In genomic region chr13:45966586-45966985, GRCm38 (mm10) we compare ENCODE assay signal across 8 mouse cellular contexts. TPM values are rescaled to one million over a fixed set of nuclear protein-coding genes. Genes with fewer than 3 reads are reported as not detected.
DNase-seq lines count a peak whose midpoint lies in the region; ATAC-seq and TF ChIP-seq lines count a peak whose summit lies in the region.

No protein-coding gene starts in this region.

- no peak overlapping the region for H3K27ac ChIP-seq in cortical plate, adult 2 months (ENCODE audit: insufficient read depth, low read length)
- peak overlapping the region; percentile 98 for H3K27ac ChIP-seq in heart, embryonic 15.5 days
- H3K27ac ChIP-seq in limb, embryonic 10.5 days = no peak overlapping the region
- H3K27ac ChIP-seq in midbrain, embryonic 15.5 days = no peak overlapping the region

- no peaks in the 10 kb centered on the region for H3K36me3 ChIP-seq in heart, embryonic 15.5 days
- H3K36me3 ChIP-seq in limb, embryonic 10.5 days = no peaks in the 10 kb centered on the region
- H3K36me3 ChIP-seq in midbrain, embryonic 15.5 days (replicated peaks) = no peaks in the 10 kb centered on the region

- peak; percentile 14 to 34 for DNase-seq in spleen, postnatal 36 days (ENCODE audit: low spot score in 2 of 2)
- DNase-seq in spleen, postnatal 4 days (ENCODE audit: low spot score in 2 of 2) = no peak
- DNase-seq in limb, embryonic 10.5 days (ENCODE audit: low spot score) = peak; percentile 36
- DNase-seq in right cerebral cortex, adult 18-20 months = no peak
- no peak for DNase-seq in spleen, postnatal 10 days (ENCODE audit: low spot score in 2 of 2)

- TF ChIP-seq POLR2A in cortical plate, adult 2 months (IDR thresholded peaks at IDR 0.05; ENCODE audit: extremely low read depth, insufficient read depth, low read length) = no peak

- TF ChIP-seq CTCF in cortical plate, adult 2 months (IDR thresholded peaks at IDR 0.05; ENCODE audit: extremely low read depth, insufficient read depth, low read length) = peak; percentile 39; the same call in 1 of the 2 replicates

- WGBS in heart, embryonic 15.5 days = 3% methylated on average over 14 of the region's 14 CpGs
- 3% methylated on average over 14 of the region's 14 CpGs for WGBS in limb, embryonic 10.5 days
- under 1% methylated on average over 14 of the region's 14 CpGs for WGBS in midbrain, embryonic 15.5 days

- peak overlapping the region; percentile 90 for H3K4me2 ChIP-seq in heart, embryonic 15.5 days
- H3K4me2 ChIP-seq in midbrain, embryonic 15.5 days = peak overlapping the region; percentile 93

- no peak for ATAC-seq in heart, embryonic 15.5 days (replicated peaks; ENCODE audit: insufficient number of reproducible peaks, insufficient read depth, low FRiP score, low read depth)
- ATAC-seq in midbrain, embryonic 15.5 days (replicated peaks) = no peak

- no peaks in the 10 kb centered on the region for H3K9me3 ChIP-seq in heart, embryonic 15.5 days (replicated peaks)
- H3K9me3 ChIP-seq in limb, embryonic 10.5 days (replicated peaks) = no peaks in the 10 kb centered on the region
- H3K9me3 ChIP-seq in midbrain, embryonic 15.5 days = no peaks in the 10 kb centered on the region

- no peaks in the 10 kb centered on the region for H3K27me3 ChIP-seq in heart, embryonic 15.5 days
- peaks cover 20% of the 10 kb centered on the region for H3K27me3 ChIP-seq in limb, embryonic 10.5 days (ENCODE audit: low read depth, poor library complexity, severe bottlenecking)
- H3K27me3 ChIP-seq in midbrain, embryonic 15.5 days (replicated peaks) = no peaks in the 10 kb centered on the region

- H3K4me1 ChIP-seq in cortical plate, adult 2 months (ENCODE audit: control insufficient read depth, insufficient read depth, low read length) = peaks cover 2% of the 10 kb centered on the region; the same call in 1 of the 2 replicates
- peaks cover 23% of the 10 kb centered on the region for H3K4me1 ChIP-seq in heart, embryonic 15.5 days (replicated peaks)
- H3K4me1 ChIP-seq in limb, embryonic 10.5 days = peaks cover 50% of the 10 kb centered on the region
- H3K4me1 ChIP-seq in midbrain, embryonic 15.5 days = peaks cover 31% of the 10 kb centered on the region

- H3K4me3 ChIP-seq in cortical plate, adult 2 months (ENCODE audit: insufficient read depth, low read length) = peak overlapping the region; percentile 84; the same call in 1 of the 2 replicates
- peak overlapping the region; percentile 96 for H3K4me3 ChIP-seq in heart, embryonic 15.5 days
- peak overlapping the region; percentile 90 for H3K4me3 ChIP-seq in limb, embryonic 10.5 days
- H3K4me3 ChIP-seq in midbrain, embryonic 15.5 days = peak overlapping the region; percentile 78

- H3K9ac ChIP-seq in heart, embryonic 15.5 days = peak overlapping the region; percentile 52; the same call in 1 of the 2 replicates
- no peak overlapping the region for H3K9ac ChIP-seq in midbrain, embryonic 15.5 days

RNA-seq across cellular contexts. Expression of gene Atxn1, which starts 1.8 kb away (rescaled TPM):
- polyA plus RNA-seq in cortical plate, adult 2 months (2012; rRNA removed) = 34.1 and 34.4 TPM in 2 replicates
- polyA plus RNA-seq in heart, embryonic 15.5 days (2015; fragmentation: Nextera tagmentation; extraction: Ambion mirVana) = 8.1 and 8.4 TPM in 2 replicates
- polyA plus RNA-seq in limb, embryonic 10.5 days (2016; fragmentation: Nextera tagmentation; extraction: Ambion mirVana) = 1.0 and 1.4 TPM in 2 replicates
- 8.6 and 9.0 TPM in 2 replicates for polyA plus RNA-seq in midbrain, embryonic 15.5 days (2015; fragmentation: Nextera tagmentation; extraction: Ambion mirVana)

Comparison
In these comparisons a context has a peak if more than half of its experiments do, and no peak if none do; other contexts are left out.
1. DNase-seq: peak in spleen, postnatal 36 days (2 of 2) and limb, embryonic 10.5 days (single experiment); none in spleen, postnatal 4 days (0 of 2), right cerebral cortex, adult 18-20 months (single experiment) and spleen, postnatal 10 days (0 of 2).
2. Peak in every context shown above with its lines, with median percentiles within 50 percentile points of each other: H3K4me3 ChIP-seq.